Mouse (Mus musculus): ENCODE results near the gene Tcp10b. TPM values are rescaled to one million over a fixed set of nuclear protein-coding genes. Genes with fewer than 3 reads are reported as not detected.
"Not testable (repeated sequence)": the region's sequence is repeated elsewhere in the genome, so short reads cannot be mapped to it uniquely, and the experiment has no call there.

The Tcp10b gene
- polyA plus RNA-seq, 1 experiment from 2014 or later: 0.16 TPM

- WGBS: 80% methylated on average over 3 of the region's 4 CpGs
- not testable (repeated sequence) for ATAC-seq (replicated peaks; ENCODE audit: low FRiP score, low read depth)
Observed at GRCm38 (mm10) chr17:13131710-13132109, 70.8 kb downstream of the Tcp10b start, which contains the start of gene Unc93a. TSS of gene Unc93a (minus strand) at chr17:13131810.

More at GRCm38 (mm10) chr17:13131710-13132109, 70.8 kb downstream of the Tcp10b start, which contains the start of gene Unc93a:
- not testable (repeated sequence) for H3K27me3 ChIP-seq (ENCODE audit: insufficient read depth, low read length); H3K4me1 ChIP-seq (replicated peaks; ENCODE audit: insufficient read depth, low read length); DNase-seq (ENCODE audit: low spot score); H3K27ac ChIP-seq; H3K9ac ChIP-seq (ENCODE audit: low read depth, low read length); H3K9me3 ChIP-seq (replicated peaks; ENCODE audit: low read length); H3K4me2 ChIP-seq (ENCODE audit: low read length); H3K4me3 ChIP-seq (replicated peaks; ENCODE audit: low read depth, low read length); H3K36me3 ChIP-seq (ENCODE audit: insufficient read depth, low read length)

Other genes with a start within 250 kb of the Tcp10b start
- 0.20 and 0.75 TPM in 2 replicates for gene Mas1, start 193.0 kb upstream of the Tcp10b start, polyA plus RNA-seq (2015; fragmentation: Nextera tagmentation; extraction: Ambion mirVana)
- not detected in 2 replicates for gene Mrgprh, start 185.1 kb upstream of the Tcp10b start, polyA plus RNA-seq (2015; fragmentation: Nextera tagmentation; extraction: Ambion mirVana)
- 0.59 and 1.1 TPM in 2 replicates for gene Pnldc1, start 150.9 kb upstream of the Tcp10b start, polyA plus RNA-seq (2015; fragmentation: Nextera tagmentation; extraction: Ambion mirVana)
- gene Tcp1, start 145.4 kb upstream of the Tcp10b start, polyA plus RNA-seq (2015; fragmentation: Nextera tagmentation; extraction: Ambion mirVana): 304 and 328 TPM in 2 replicates
- 133 and 140 TPM in 2 replicates for gene Mrpl18, start 144.8 kb upstream of the Tcp10b start, polyA plus RNA-seq (2015; fragmentation: Nextera tagmentation; extraction: Ambion mirVana)
- 4.4 and 5.4 TPM in 2 replicates for gene Acat3, start 120.5 kb upstream of the Tcp10b start, polyA plus RNA-seq (2015; fragmentation: Nextera tagmentation; extraction: Ambion mirVana)
- gene Acat2, start 100.4 kb upstream of the Tcp10b start, polyA plus RNA-seq (2015; fragmentation: Nextera tagmentation; extraction: Ambion mirVana): 103 and 119 TPM in 2 replicates
- gene Wtap, start 66.9 kb upstream of the Tcp10b start, polyA plus RNA-seq (2015; fragmentation: Nextera tagmentation; extraction: Ambion mirVana): 143 and 150 TPM in 2 replicates
- gene Sod2, start 54.3 kb upstream of the Tcp10b start, polyA plus RNA-seq (2015; fragmentation: Nextera tagmentation; extraction: Ambion mirVana): 295 and 310 TPM in 2 replicates
- gene Gpr31b, start 8.8 kb upstream of the Tcp10b start, polyA plus RNA-seq (2015; fragmentation: Nextera tagmentation; extraction: Ambion mirVana): 0.10 and 0.12 TPM in 2 replicates
- gene Unc93a, start 70.7 kb downstream of the Tcp10b start, polyA plus RNA-seq (2015; fragmentation: Nextera tagmentation; extraction: Ambion mirVana): not detected in 2 replicates
- gene Smok2a, start 160.1 kb downstream of the Tcp10b start, polyA plus RNA-seq (2015; fragmentation: Nextera tagmentation; extraction: Ambion mirVana): not detected in 2 replicates
- not detected in 2 replicates for gene Smok2b, start 169.2 kb downstream of the Tcp10b start, polyA plus RNA-seq (2015; fragmentation: Nextera tagmentation; extraction: Ambion mirVana)